Mouse (Mus musculus): ENCODE results near the gene Cpe. TPM values are rescaled to one million over a fixed set of nuclear protein-coding genes. Genes with fewer than 3 reads are reported as not detected.
"Not testable (repeated sequence)": the region's sequence is repeated elsewhere in the genome, so short reads cannot be mapped to it uniquely, and the experiment has no call there.

The Cpe gene
- polyA plus RNA-seq, 1 experiment from 2014 or later, result 775 TPM

- Histone ChIP-seq H3K36me3 (no peaks in the 10 kb centered on the region), H3K27ac (replicated peaks) (no peak overlapping the region), H3K4me1 (no peaks in the 10 kb centered on the region), H3K4me2 (no peak overlapping the region), H3K9ac (replicated peaks) (no peak overlapping the region), H3K9me3 (replicated peaks) (no peaks in the 10 kb centered on the region), H3K4me3 (replicated peaks) (no peak overlapping the region), H3K27me3 (replicated peaks) (no peaks in the 10 kb centered on the region)
- ATAC-seq (ENCODE audit: low FRiP score), result no peak
- 81% methylated on average over 2 of the region's 2 CpGs for WGBS
Observed at GRCm38 (mm10) chr8:64672920-64673319, 19.9 kb downstream of the Cpe start.

DNA sequence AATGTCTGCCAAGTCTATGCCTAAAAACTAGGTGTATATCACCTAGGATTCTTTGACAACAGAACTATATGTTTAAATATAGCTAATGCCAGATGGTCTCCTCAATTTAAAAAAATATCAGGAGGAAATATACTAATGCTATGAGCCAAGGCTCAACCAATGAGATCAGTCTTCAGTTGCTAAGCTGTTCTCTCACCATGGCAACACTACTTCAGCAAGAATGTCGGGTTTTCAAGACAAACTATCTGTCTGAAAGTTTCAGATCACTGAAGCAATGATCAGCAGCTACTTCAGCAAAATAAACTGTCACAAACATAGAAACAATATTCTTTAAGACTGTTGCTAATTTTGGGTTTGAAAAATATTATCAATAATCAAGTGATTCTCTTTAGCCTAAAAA is 20.9 kb downstream of the Cpe start:
- WGBS, result 8% methylated on average over 1 of the region's 1 CpGs
- no peak overlapping the region for H3K27ac ChIP-seq (replicated peaks)

DNA sequence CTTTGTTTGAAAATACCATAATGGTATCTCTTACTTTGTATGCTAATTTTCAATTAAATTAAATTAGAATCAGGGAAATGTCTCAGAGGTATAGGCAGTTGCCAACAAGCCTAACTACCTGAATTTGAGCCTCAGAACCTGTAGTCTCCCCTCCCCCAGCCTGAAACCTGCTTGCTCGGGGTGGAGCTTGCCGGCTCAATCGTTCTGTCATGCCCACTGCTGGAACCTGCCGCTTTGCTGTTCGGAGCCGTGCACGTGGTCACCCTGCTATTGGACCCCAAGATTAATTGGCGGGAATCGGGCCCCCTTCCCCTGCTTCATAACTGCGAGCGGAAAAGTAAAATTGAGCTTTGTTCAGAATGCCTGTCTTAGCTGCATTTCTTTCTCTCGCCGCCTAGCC is 26.5 kb downstream of the Cpe start:
- not testable (repeated sequence) for ATAC-seq (ENCODE audit: low FRiP score); H3K27me3 ChIP-seq (replicated peaks); H3K4me1 ChIP-seq; H3K4me2 ChIP-seq; H3K4me3 ChIP-seq (replicated peaks); H3K9me3 ChIP-seq (replicated peaks); H3K36me3 ChIP-seq; H3K27ac ChIP-seq (replicated peaks); H3K9ac ChIP-seq (replicated peaks)
- 59% methylated on average over 13 of the region's 13 CpGs for WGBS

More for the DNA sequence above, 20.9 kb downstream of the Cpe start:
- ATAC-seq (ENCODE audit: low FRiP score), result no peak
- Histone ChIP-seq H3K9ac (replicated peaks) (no peak overlapping the region), H3K9me3 (replicated peaks) (no peaks in the 10 kb centered on the region), H3K4me1 (no peaks in the 10 kb centered on the region), H3K4me3 (replicated peaks) (no peak overlapping the region), H3K36me3 (no peaks in the 10 kb centered on the region), H3K27me3 (replicated peaks) (no peaks in the 10 kb centered on the region), H3K4me2 (no peak overlapping the region)

- Histone ChIP-seq H3K4me1 (0 out of 2 replicates have a peak, but pooled peaks cover 5% of the 10 kb centered on the region), H3K36me3 (no peaks in the 10 kb centered on the region), H3K27me3 (replicated peaks) (no peaks in the 10 kb centered on the region), H3K27ac (replicated peaks) (no peak overlapping the region), H3K4me2 (no peak overlapping the region), H3K9ac (replicated peaks) (no peak overlapping the region), H3K9me3 (replicated peaks) (no peaks in the 10 kb centered on the region), H3K4me3 (replicated peaks) (no peak overlapping the region)
- 55% methylated on average over 3 of the region's 3 CpGs for WGBS
- no peak for ATAC-seq (ENCODE audit: low FRiP score)
Observed at GRCm38 (mm10) chr8:64665563-64665962, 27.3 kb downstream of the Cpe start.

GRCm38 (mm10) chr8:64664811-64665210 is 28.0 kb downstream of the Cpe start:
- H3K4me3 ChIP-seq (replicated peaks), result no peak overlapping the region
- 70% methylated on average over 3 of the region's 3 CpGs for WGBS
- no peak overlapping the region for H3K9ac ChIP-seq (replicated peaks)
- H3K36me3 ChIP-seq, result no peaks in the 10 kb centered on the region
- H3K4me1 ChIP-seq, result 0 out of 2 replicates have a peak, but pooled peaks cover 5% of the 10 kb centered on the region
- no peaks in the 10 kb centered on the region for H3K27me3 ChIP-seq (replicated peaks)
- no peak overlapping the region for H3K4me2 ChIP-seq
- no peaks in the 10 kb centered on the region for H3K9me3 ChIP-seq (replicated peaks)
- no peak overlapping the region for H3K27ac ChIP-seq (replicated peaks)
- no peak for ATAC-seq (ENCODE audit: low FRiP score)

GRCm38 (mm10) chr8:64664350-64664749 is 28.5 kb downstream of the Cpe start:
- Histone ChIP-seq H3K27me3 (replicated peaks) (no peaks in the 10 kb centered on the region), H3K4me2 (no peak overlapping the region), H3K4me1 (0 out of 2 replicates have a peak, but pooled peaks cover 5% of the 10 kb centered on the region), H3K4me3 (replicated peaks) (no peak overlapping the region), H3K9me3 (replicated peaks) (no peaks in the 10 kb centered on the region), H3K9ac (replicated peaks) (no peak overlapping the region), H3K27ac (replicated peaks) (no peak overlapping the region), H3K36me3 (no peaks in the 10 kb centered on the region)
- no peak for ATAC-seq (ENCODE audit: low FRiP score)
- WGBS, result 53% methylated on average over 2 of the region's 2 CpGs

- no peaks in the 10 kb centered on the region for H3K36me3 ChIP-seq
- H3K9me3 ChIP-seq (replicated peaks), result no peaks in the 10 kb centered on the region
- H3K4me3 ChIP-seq (replicated peaks), result no peak overlapping the region
- peaks cover 13% of the 10 kb centered on the region for H3K4me1 ChIP-seq
- H3K4me2 ChIP-seq, result no peak overlapping the region
- ATAC-seq (ENCODE audit: low FRiP score), result no peak
- peak overlapping the region; percentile 51 for H3K27ac ChIP-seq (replicated peaks)
- H3K9ac ChIP-seq (replicated peaks), result no peak overlapping the region
- WGBS, result 78% methylated on average over 5 of the region's 5 CpGs
- H3K27me3 ChIP-seq (replicated peaks), result no peaks in the 10 kb centered on the region
Observed at GRCm38 (mm10) chr8:64659097-64659496, 33.8 kb downstream of the Cpe start.

- no peak overlapping the region for H3K9ac ChIP-seq (replicated peaks)
- no peak overlapping the region for H3K4me2 ChIP-seq
- H3K27ac ChIP-seq (replicated peaks), result peak overlapping the region; percentile 58
- 59% methylated on average over 4 of the region's 4 CpGs for WGBS
- H3K4me1 ChIP-seq, result peaks cover 13% of the 10 kb centered on the region
- no peaks in the 10 kb centered on the region for H3K36me3 ChIP-seq
- H3K4me3 ChIP-seq (replicated peaks), result no peak overlapping the region
- no peak for ATAC-seq (ENCODE audit: low FRiP score)
- no peaks in the 10 kb centered on the region for H3K27me3 ChIP-seq (replicated peaks)
- no peaks in the 10 kb centered on the region for H3K9me3 ChIP-seq (replicated peaks)
Observed at GRCm38 (mm10) chr8:64657980-64658401, 34.9 kb downstream of the Cpe start.

GRCm38 (mm10) chr8:64657517-64657916 is 35.3 kb downstream of the Cpe start:
- Histone ChIP-seq H3K27me3 (replicated peaks) (no peaks in the 10 kb centered on the region), H3K9me3 (replicated peaks) (no peaks in the 10 kb centered on the region), H3K27ac (replicated peaks) (peak overlapping the region; percentile 58; the same call in 1 of the 2 replicates), H3K4me3 (replicated peaks) (no peak overlapping the region), H3K4me2 (no peak overlapping the region), H3K4me1 (peaks cover 13% of the 10 kb centered on the region), H3K36me3 (no peaks in the 10 kb centered on the region), H3K9ac (replicated peaks) (no peak overlapping the region)
- 18% methylated on average over 7 of the region's 7 CpGs for WGBS
- ATAC-seq (ENCODE audit: low FRiP score), result no peak

GRCm38 (mm10) chr8:64655887-64656286 is 37.0 kb downstream of the Cpe start:
- 90% methylated on average over 6 of the region's 6 CpGs for WGBS
- no peaks in the 10 kb centered on the region for H3K9me3 ChIP-seq (replicated peaks)
- H3K4me3 ChIP-seq (replicated peaks), result no peak overlapping the region
- no peaks in the 10 kb centered on the region for H3K27me3 ChIP-seq (replicated peaks)
- H3K27ac ChIP-seq (replicated peaks), result no peak overlapping the region
- H3K4me1 ChIP-seq, result peaks cover 13% of the 10 kb centered on the region
- no peak overlapping the region for H3K9ac ChIP-seq (replicated peaks)
- H3K36me3 ChIP-seq, result no peaks in the 10 kb centered on the region
- no peak overlapping the region for H3K4me2 ChIP-seq
- no peak for ATAC-seq (ENCODE audit: low FRiP score)

DNA sequence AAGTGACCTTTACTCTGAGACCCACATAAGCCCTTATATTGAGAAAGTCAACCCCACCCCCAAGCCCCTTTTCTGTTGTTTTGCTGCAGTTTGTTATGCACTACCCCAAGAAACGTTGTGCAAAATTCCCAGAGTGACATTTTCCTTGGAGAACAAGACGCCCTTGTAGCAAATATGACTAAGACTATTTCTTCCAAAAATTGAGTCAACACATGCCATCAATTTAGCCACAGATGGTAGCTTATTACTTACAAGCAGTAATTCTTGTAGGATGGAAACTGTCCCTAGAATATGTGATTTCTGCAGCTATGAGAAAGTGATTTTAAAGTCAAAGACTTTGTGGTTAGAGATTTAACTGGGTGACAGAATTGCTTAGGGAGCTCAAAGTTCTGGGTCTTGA is 37.8 kb downstream of the Cpe start:
- no peak for ATAC-seq (ENCODE audit: low FRiP score)
- H3K4me3 ChIP-seq (replicated peaks), result no peak overlapping the region
- H3K9ac ChIP-seq (replicated peaks), result no peak overlapping the region
- no peaks in the 10 kb centered on the region for H3K36me3 ChIP-seq
- H3K4me1 ChIP-seq, result peaks cover 13% of the 10 kb centered on the region
- no peak overlapping the region for H3K4me2 ChIP-seq
- no peaks in the 10 kb centered on the region for H3K9me3 ChIP-seq (replicated peaks)
- WGBS, result 78% methylated on average over 2 of the region's 2 CpGs
- H3K27me3 ChIP-seq (replicated peaks), result no peaks in the 10 kb centered on the region
- no peak overlapping the region for H3K27ac ChIP-seq (replicated peaks)

DNA sequence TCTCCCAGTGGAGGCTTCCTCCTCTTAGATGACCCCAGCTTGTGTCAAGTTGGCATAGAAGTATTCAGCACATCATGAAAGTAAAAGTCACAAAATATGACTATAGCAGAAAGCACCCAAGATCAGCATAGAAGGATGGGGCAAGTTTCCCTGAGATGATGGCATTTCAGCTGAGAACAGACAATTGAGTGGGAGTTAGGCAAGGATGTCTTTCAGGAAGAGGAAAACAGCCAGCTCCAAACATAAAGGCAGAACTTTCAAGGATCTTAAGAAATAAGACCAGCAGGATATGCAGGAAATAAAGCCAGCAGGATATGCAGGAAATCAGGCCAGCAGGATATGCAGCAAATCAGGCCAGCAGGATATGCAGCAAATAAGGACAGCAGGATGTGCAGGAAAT is 40.6 kb downstream of the Cpe start:
- ATAC-seq (ENCODE audit: low FRiP score), result no peak

DNA sequence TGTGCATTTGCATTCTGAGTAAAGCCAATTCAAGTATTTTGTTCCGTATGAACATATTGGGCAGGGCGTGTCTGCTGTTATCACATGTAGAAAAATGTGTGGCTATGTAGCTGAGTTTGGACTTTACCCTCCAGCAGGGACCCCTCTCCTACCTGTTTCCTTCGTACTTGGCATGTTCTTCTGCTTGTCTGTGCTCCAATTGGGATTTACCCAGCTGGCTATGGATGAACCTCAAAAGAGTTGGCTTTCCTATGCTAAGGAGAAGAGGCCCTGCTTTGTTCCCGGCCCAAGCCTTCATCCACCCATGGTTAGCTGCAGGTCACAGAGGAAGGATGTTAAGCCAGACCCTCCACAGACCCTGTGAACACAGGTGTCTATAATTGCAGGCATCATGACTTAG is 44.8 kb downstream of the Cpe start:
- no peak for ATAC-seq (ENCODE audit: low FRiP score)
- H3K4me2 ChIP-seq, result no peak overlapping the region
- H3K4me3 ChIP-seq (replicated peaks), result no peak overlapping the region
- no peaks in the 10 kb centered on the region for H3K27me3 ChIP-seq (replicated peaks)
- no peak overlapping the region for H3K9ac ChIP-seq (replicated peaks)
- H3K36me3 ChIP-seq, result no peaks in the 10 kb centered on the region
- H3K4me1 ChIP-seq, result peaks cover 20% of the 10 kb centered on the region; the same call in 1 of the 2 replicates
- no peak overlapping the region for H3K27ac ChIP-seq (replicated peaks)
- WGBS, result 85% methylated on average over 4 of the region's 4 CpGs
- H3K9me3 ChIP-seq (replicated peaks), result no peaks in the 10 kb centered on the region

More for the DNA sequence above, 40.6 kb downstream of the Cpe start:
- H3K4me1 ChIP-seq, result no peaks in the 10 kb centered on the region
- H3K27ac ChIP-seq (replicated peaks), result no peak overlapping the region
- no peaks in the 10 kb centered on the region for H3K36me3 ChIP-seq
- no peaks in the 10 kb centered on the region for H3K27me3 ChIP-seq (replicated peaks)
- no peak overlapping the region for H3K4me2 ChIP-seq
- no peak overlapping the region for H3K4me3 ChIP-seq (replicated peaks)
- no peaks in the 10 kb centered on the region for H3K9me3 ChIP-seq (replicated peaks)
- H3K9ac ChIP-seq (replicated peaks), result no peak overlapping the region
